Mouse (Mus musculus) liver, embryonic 11.5 days (tissue): ENCODE measurements around the gene Gm10024. TPM values are rescaled to one million over a fixed set of nuclear protein-coding genes. Genes with fewer than 3 reads are reported as not detected.
"Not testable (repeated sequence)": the region's sequence is repeated elsewhere in the genome, so short reads cannot be mapped to it uniquely, and the experiment has no call there.

ENCODE experiments used
- ATAC-seq: fragments of 200-750 bp; cut with Nextera tagmentation; replicated peaks from 2 replicates; pipeline ENCODE4 v1.8.0; 2017; ENCODE audit warnings: moderate number of reproducible peaks, mild to moderate bottlenecking, moderate TSS enrichment, moderate library complexity; ENCODE audit not compliant: low FRiP score
- DNase-seq: peaks from one replicate; pipeline ENCODE4 v3.0.0-alpha.2; 2017; ENCODE audit warnings: low spot score
- H3K27ac ChIP-seq: fragments of 300-500 bp; sonication (generic); 2 replicates; pipeline ENCODE4 v1.5.1; 2014; ENCODE audit warnings: mild to moderate bottlenecking, low read depth, low read length, control low read depth
- H3K27me3 ChIP-seq: fragments of 300-500 bp; sonication (generic); replicated peaks from 2 replicates; pipeline ENCODE4 v1.6.1; 2014; ENCODE audit warnings: low read length, mixed read lengths; ENCODE audit not compliant: control insufficient read depth, insufficient read depth
- H3K36me3 ChIP-seq: fragments of 300-500 bp; sonication (generic); 2 replicates; pipeline ENCODE4 v1.6.1; 2014; ENCODE audit warnings: mild to moderate bottlenecking, low read length, moderate library complexity, mixed read lengths; ENCODE audit not compliant: control insufficient read depth, insufficient read depth
- H3K4me1 ChIP-seq: fragments of 300-500 bp; sonication (generic); replicated peaks from 2 replicates; pipeline ENCODE4 v1.6.1; 2014; ENCODE audit warnings: low read length, mixed read lengths; ENCODE audit not compliant: control insufficient read depth, insufficient read depth
- H3K4me2 ChIP-seq: fragments of 300-500 bp; sonication (generic); 2 replicates; pipeline ENCODE4 v1.6.1; 2014; ENCODE audit warnings: mild to moderate bottlenecking, control low read depth, moderate library complexity
- H3K4me3 ChIP-seq: fragments of 300-500 bp; sonication (generic); 2 replicates; pipeline ENCODE4 v1.5.1; 2014; ENCODE audit warnings: low read depth, low read length, control low read depth
- H3K9ac ChIP-seq: fragments of 300-500 bp; sonication (generic); 2 replicates; pipeline ENCODE4 v1.6.1; 2014; ENCODE audit warnings: low read depth, low read length, control low read depth
- H3K9me3 ChIP-seq: fragments of 300-500 bp; sonication (generic); 2 replicates; pipeline ENCODE4 v1.6.1; 2016; ENCODE audit warnings: low read length, inconsistent platforms, mixed read lengths; ENCODE audit not compliant: control insufficient read depth
- WGBS: fragments of 180-500 bp; shearing (Covaris S2); extraction: QIAGEN DNeasy Blood & Tissue Kit; methylation state at CpG from one replicate; pipeline ENCODE4 v1.1.7; 2014; 5-methylcytosine and 5-hydroxymethylcytosine counted together
- polyA plus RNA-seq: library from polyadenylated mRNA; unstranded; fragments of >200 nt; fragmentation: Nextera tagmentation; extraction: Ambion mirVana; gene quantifications from 2 replicates; pipeline ENCODE4 v1.2.1, GENCODE M21; 2014

Gene Gm10024
- polyA plus RNA-seq, 1 experiment from 2014 or later: not detected

DNA sequence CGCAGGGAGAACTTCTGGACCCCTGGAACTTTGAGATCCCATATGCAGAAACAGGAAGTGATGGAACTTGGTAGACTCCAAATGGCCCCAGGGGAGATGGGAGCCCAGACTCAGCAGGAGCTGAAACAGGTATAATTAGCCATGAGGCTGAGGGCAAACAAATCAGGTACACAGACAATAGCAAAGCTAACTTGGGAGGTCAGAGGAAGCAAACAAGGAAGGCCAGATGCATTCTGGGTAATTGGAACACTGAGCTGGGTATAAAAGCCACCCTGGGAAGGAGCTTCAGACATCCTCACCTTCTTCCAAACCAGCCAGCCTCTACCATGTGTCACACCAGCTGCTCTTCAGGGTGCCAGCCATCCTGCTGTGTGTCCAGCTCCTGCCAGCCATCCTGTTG, 9.0 kb downstream of the Gm10024 start, which contains the start of gene Krtap12-1:
Gene Krtap12-1 (plus strand): TSS at position 301 of the 400 bp plus-strand sequence.
- ATAC-seq, H3K27me3 ChIP-seq, H3K4me3 ChIP-seq, DNase-seq, H3K9me3 ChIP-seq, H3K4me1 ChIP-seq, H3K9ac ChIP-seq, H3K27ac ChIP-seq, H3K36me3 ChIP-seq, H3K4me2 ChIP-seq: not testable (repeated sequence)
- 78% methylated on average over 1 of the region's 1 CpGs for WGBS

- Histone ChIP-seq H3K4me2 (no peak overlapping the region), H3K4me3 (no peak overlapping the region), H3K27ac (no peak overlapping the region), H3K4me1 (no peaks in the 10 kb centered on the region), H3K36me3 (no peaks in the 10 kb centered on the region), H3K9ac (no peak overlapping the region), H3K27me3 (no peaks in the 10 kb centered on the region), H3K9me3 (no peaks in the 10 kb centered on the region)
- WGBS: 69% methylated on average over 8 of the region's 8 CpGs
- no peak for DNase-seq
- ATAC-seq: no peak
Observed at GRCm38 (mm10) chr10:77724855-77725254, 13.6 kb downstream of the Gm10024 start.

DNA sequence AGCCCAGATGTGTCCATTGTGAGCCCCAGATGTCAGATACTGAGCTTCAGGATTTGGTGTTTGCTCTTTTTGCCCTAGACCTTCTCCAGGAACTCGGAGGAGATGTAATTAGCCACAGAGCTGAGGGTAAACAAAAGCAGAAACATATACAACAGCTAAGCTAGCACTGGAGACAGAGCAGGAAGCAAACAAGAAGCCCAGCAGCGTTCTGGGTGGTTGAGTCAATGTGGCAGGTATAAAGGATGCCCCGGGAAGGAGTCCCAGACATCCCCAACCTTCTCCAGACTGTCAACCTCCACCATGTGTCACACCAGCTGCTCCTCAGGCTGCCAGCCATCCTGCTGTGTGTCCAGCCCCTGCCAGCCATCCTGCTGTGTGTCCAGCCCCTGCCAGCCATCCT, 14.9 kb downstream of the Gm10024 start, which contains the start of gene Gm10100:
Gene Gm10100 (plus strand): TSS at position 301 of the 400 bp plus-strand sequence.
- WGBS: 53% methylated on average over 3 of the region's 3 CpGs
- no peak within 1 kb of the TSS for H3K27ac ChIP-seq
- DNase-seq: no peak

DNA sequence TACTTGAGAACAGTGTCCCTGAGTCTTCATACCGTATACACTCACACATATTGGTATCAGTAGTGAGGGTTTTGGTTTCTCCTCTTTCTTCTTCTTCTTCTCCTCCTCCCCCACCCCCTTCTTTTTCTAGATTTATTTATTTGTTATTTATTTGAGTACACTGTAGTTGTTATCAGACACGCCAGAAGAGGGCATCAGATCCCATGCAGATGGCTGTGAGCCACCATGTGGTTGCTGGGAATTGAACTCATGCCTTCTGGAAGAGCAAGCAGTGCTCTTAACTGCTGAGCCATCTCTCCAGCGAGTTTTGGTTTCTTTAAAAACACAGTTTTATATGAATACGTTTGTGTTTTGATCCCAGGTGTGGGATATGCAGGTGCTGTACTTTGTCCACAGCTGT, 17.0 kb downstream of the Gm10024 start:
- 53% methylated on average over 4 of the region's 4 CpGs for WGBS

More for the DNA sequence above, 14.9 kb downstream of the Gm10024 start, which contains the start of gene Gm10100:
- Histone ChIP-seq H3K9me3 (no peaks in the 10 kb centered on the region), H3K4me1 (no peaks in the 10 kb centered on the region), H3K9ac (no peak within 1 kb of the TSS), H3K4me3 (no peak within 1 kb of the TSS), H3K36me3 (no peaks in the 10 kb centered on the region), H3K27me3 (no peaks in the 10 kb centered on the region), H3K4me2 (no peak within 1 kb of the TSS)
- no peak for ATAC-seq

DNA sequence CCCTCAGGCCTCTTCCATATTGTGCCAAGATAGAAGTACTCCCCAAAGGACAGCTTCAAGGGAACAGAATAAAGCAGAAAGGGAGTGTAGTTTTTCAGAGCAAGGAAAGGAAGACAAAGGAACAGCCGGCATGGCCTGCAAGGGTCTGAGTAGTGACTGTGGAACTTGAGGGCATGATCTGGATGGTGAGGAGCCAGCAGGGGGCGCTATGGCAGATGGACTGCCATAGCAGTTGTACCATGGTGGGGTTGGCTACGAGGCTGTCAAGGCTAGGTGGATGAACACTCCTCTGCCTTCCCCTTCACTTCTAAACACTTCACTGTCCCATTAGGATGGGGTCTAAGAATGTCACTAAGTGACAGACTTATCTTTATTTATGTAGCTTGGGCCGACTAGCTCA, 18.0 kb downstream of the Gm10024 start:
- Histone ChIP-seq H3K4me1 (no peaks in the 10 kb centered on the region), H3K9me3 (0 out of 2 replicates have a peak, but pooled peaks cover 3% of the 10 kb centered on the region), H3K4me3 (no peak overlapping the region), H3K27ac (no peak overlapping the region), H3K9ac (no peak overlapping the region), H3K27me3 (no peaks in the 10 kb centered on the region), H3K4me2 (no peak overlapping the region), H3K36me3 (no peaks in the 10 kb centered on the region)
- 44% methylated on average over 4 of the region's 4 CpGs for WGBS
- ATAC-seq (no peak), DNase-seq (no peak)

More for the DNA sequence above, 17.0 kb downstream of the Gm10024 start:
- Histone ChIP-seq H3K4me2 (no peak overlapping the region), H3K36me3 (no peaks in the 10 kb centered on the region), H3K9me3 (no peaks in the 10 kb centered on the region), H3K27ac (no peak overlapping the region), H3K4me3 (no peak overlapping the region), H3K9ac (no peak overlapping the region), H3K27me3 (no peaks in the 10 kb centered on the region), H3K4me1 (no peaks in the 10 kb centered on the region)
- DNase-seq: no peak
- no peak for ATAC-seq

DNA sequence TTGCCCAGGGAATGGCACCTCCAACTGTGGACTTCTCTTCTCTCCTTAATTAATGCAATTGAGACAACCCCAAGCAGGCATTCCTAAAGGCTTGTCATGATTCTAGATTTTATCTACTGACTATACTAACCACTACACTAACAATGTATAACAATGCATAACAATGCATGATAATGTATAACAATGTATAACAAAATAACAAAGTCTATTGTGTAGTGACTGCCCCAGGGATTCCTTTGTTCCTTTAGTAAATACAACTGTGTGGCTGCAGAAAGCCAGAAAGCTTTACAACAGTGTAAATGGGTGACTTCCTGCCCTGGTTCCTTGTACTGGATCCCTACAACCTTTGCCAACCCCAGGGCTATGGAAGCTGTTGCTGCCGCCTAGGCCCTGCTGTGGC, 24.7 kb downstream of the Gm10024 start:
- no peaks in the 10 kb centered on the region for H3K4me1 ChIP-seq
- H3K9me3 ChIP-seq: peaks cover 7% of the 10 kb centered on the region; the same call in 1 of the 2 replicates
- no peak overlapping the region for H3K9ac ChIP-seq
- H3K4me3 ChIP-seq: no peak overlapping the region
- H3K4me2 ChIP-seq: no peak overlapping the region
- no peak for ATAC-seq
- WGBS: 86% methylated on average over 1 of the region's 1 CpGs
- H3K27me3 ChIP-seq: no peaks in the 10 kb centered on the region; the same call in 1 of the 2 replicates
- no peak overlapping the region for H3K27ac ChIP-seq
- no peak for DNase-seq
- H3K36me3 ChIP-seq: no peaks in the 10 kb centered on the region

GRCm38 (mm10) chr10:77738929-77739328, 27.7 kb downstream of the Gm10024 start:
- no peaks in the 10 kb centered on the region for H3K36me3 ChIP-seq
- H3K4me1 ChIP-seq: no peaks in the 10 kb centered on the region
- no peak overlapping the region for H3K4me3 ChIP-seq
- WGBS: 83% methylated on average over 4 of the region's 4 CpGs
- DNase-seq (no peak), ATAC-seq (no peak)
- no peak overlapping the region for H3K9ac ChIP-seq
- no peak overlapping the region for H3K27ac ChIP-seq
- peaks cover 7% of the 10 kb centered on the region; the same call in 1 of the 2 replicates for H3K9me3 ChIP-seq
- no peak overlapping the region for H3K4me2 ChIP-seq
- H3K27me3 ChIP-seq: no peaks in the 10 kb centered on the region; the same call in 1 of the 2 replicates

DNA sequence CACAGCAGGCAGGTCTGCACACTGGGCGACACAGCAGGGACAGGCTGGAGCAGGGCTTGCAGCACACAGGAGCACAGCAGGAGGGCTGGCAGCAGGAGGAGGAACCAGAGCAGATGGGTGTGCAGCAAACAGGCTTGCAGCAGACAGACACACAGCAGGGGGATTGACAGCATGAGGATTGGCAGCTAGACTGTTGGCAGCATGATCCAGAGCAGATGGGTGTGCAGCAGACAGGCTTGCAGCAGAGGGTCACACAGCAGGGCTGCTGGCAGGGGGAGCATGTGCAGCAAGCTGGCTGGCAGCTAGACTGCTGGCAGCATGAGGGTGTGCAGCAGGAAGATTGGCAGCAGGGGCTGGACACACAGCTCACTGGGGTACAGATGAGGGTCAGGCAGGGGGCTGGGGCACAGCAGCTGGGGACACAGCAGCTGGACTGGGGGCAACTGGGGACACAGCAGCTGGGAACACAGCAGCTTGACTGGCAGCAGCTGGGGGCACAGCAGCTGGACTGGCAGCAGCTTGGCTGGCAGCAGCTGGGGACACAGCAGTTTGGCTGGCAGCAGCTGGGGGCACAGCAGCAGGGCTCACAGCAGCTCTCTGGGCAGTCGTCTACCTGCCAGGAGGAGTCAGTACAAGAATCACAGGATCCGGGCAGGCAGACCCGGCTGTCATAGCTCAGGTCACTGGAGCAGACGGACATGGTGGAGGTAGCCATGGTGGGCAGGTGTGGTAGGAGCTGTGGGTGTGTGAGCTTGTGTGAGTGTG, 30.8 kb downstream of the Gm10024 start, which contains the start of gene Gm18596:
Gene Gm18596 (minus strand): TSS at position 715 of the 765 bp plus-strand sequence.
- not testable (repeated sequence) for H3K36me3 ChIP-seq, H3K27ac ChIP-seq, H3K4me3 ChIP-seq, ATAC-seq, H3K4me2 ChIP-seq, H3K9me3 ChIP-seq, H3K4me1 ChIP-seq, DNase-seq, H3K9ac ChIP-seq, H3K27me3 ChIP-seq
- 51% methylated on average over 4 of the region's 5 CpGs for whole genome bisulfite sequencing

DNA sequence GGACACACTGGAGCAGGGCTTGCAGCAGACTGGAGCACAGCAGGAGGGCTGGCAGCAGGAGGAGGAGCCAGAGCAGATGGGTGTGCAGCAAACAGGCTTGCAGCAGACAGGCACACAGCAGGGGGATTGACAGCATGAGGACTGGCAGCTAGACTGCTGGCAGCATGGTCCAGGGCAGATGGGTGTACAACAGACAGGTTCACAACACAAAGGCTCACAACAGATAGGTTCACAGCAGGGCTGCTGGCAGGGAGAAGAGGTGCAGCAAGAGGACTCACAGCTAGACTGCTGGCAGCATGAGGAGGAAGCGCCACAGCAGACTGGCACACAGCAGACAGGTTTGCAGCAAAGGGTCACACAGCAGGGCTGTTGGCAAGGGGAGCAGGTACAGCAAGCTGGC, 39.4 kb downstream of the Gm10024 start:
- H3K9ac ChIP-seq, DNase-seq, ATAC-seq, H3K4me1 ChIP-seq, H3K27me3 ChIP-seq, H3K36me3 ChIP-seq, H3K4me2 ChIP-seq, H3K27ac ChIP-seq, H3K4me3 ChIP-seq, H3K9me3 ChIP-seq: not testable (repeated sequence)
- WGBS: 75% methylated on average over 1 of the region's 1 CpGs
